Mouse (Mus musculus): ENCODE results near the gene Ccna1. TPM values are rescaled to one million over a fixed set of nuclear protein-coding genes. Genes with fewer than 3 reads are reported as not detected.

Gene Ccna1
- polyA plus RNA-seq, 1 experiment from 2014 or later: 1.9 TPM

DNA sequence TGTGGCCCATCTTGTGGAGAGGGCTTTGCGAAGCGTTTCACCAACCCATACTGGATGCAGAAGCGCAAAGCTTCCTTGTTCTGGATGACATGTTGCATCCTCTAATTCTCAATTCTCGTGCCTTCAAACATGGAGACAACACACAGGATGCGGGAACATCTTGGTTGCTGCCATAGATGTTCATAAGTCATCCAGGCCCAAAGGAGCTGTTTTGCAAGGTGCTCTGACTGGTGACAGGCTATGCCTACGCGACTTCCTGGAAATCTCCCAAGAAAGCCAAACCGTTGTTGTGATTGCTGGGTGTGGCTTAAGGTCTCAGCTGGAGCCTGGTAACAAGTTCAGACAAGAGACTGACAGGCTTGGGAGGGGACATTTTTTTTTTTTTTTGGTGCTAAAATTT lies 1.1 kb upstream of the Ccna1 start:
- no peaks in the 10 kb centered on the region for H3K9me3 ChIP-seq
- 62% methylated on average over 8 of the region's 8 CpGs for WGBS
- H3K36me3 ChIP-seq (replicated peaks): no peaks in the 10 kb centered on the region
- DNase-seq (ENCODE audit: low spot score): no peak
- H3K4me3 ChIP-seq: no peak overlapping the region
- H3K27ac ChIP-seq (replicated peaks): no peak overlapping the region
- H3K27me3 ChIP-seq (replicated peaks; ENCODE audit: low read depth, poor library complexity, severe bottlenecking): peaks cover 71% of the 10 kb centered on the region
- peaks cover 18% of the 10 kb centered on the region for H3K4me1 ChIP-seq

DNA sequence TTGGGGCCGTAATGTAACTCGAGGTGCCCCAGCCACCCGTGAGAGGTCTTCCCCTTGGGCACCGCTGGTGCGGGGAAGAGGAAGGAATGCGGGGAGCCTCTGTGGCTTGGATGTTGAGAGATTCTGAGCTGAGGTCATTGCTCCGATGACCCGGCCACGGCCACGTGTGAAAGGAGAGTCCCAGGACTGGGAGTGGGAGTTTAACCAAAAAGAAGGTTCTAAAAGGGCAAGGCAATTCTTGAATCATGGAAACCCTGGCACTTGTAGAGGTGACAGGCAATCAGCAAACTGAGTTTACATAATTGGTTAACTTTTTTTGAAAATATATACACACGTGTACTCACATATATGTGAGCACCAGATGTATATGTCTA lies 433 bp upstream of the Ccna1 start:
- peaks cover 71% of the 10 kb centered on the region for H3K27me3 ChIP-seq (replicated peaks; ENCODE audit: low read depth, poor library complexity, severe bottlenecking)
- peak overlapping the region; percentile 71 for H3K4me3 ChIP-seq
- H3K9me3 ChIP-seq: no peaks in the 10 kb centered on the region
- 8% methylated on average over 11 of the region's 11 CpGs for WGBS
- no peaks in the 10 kb centered on the region for H3K36me3 ChIP-seq (replicated peaks)
- peak overlapping the region; percentile 77 for H3K27ac ChIP-seq (replicated peaks)
- no peak for DNase-seq (ENCODE audit: low spot score)
- H3K4me1 ChIP-seq: peaks cover 18% of the 10 kb centered on the region

DNA sequence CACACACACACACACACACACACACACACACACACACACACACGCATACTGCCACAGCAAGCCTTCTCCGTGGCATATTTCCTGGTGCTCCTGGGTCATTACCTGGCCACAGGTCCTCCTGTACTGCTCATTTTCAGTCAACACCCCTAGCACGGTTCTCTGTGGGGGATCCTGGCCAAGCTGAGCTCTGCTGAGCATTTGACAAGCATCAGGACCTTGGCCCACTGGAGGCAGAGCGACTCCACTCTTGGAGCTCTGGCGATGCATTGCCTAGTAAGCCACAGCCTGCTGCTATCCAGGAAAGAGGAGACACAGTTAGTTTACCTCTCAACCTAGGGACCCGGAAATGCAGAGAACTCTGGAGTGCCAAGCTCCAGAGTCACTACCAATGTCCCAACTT lies 1.1 kb downstream of the Ccna1 start:
- Histone ChIP-seq H3K36me3 (replicated peaks) (no peaks in the 10 kb centered on the region), H3K4me1 (peaks cover 18% of the 10 kb centered on the region), H3K27ac (replicated peaks) (peak overlapping the region; percentile 77; the same call in 1 of the 2 replicates), H3K4me3 (peak overlapping the region; percentile 71), H3K27me3 (replicated peaks; ENCODE audit: low read depth, poor library complexity, severe bottlenecking) (peaks cover 71% of the 10 kb centered on the region), H3K9me3 (no peaks in the 10 kb centered on the region)
- WGBS: 44% methylated on average over 6 of the region's 6 CpGs
- DNase-seq (ENCODE audit: low spot score): no peak

DNA sequence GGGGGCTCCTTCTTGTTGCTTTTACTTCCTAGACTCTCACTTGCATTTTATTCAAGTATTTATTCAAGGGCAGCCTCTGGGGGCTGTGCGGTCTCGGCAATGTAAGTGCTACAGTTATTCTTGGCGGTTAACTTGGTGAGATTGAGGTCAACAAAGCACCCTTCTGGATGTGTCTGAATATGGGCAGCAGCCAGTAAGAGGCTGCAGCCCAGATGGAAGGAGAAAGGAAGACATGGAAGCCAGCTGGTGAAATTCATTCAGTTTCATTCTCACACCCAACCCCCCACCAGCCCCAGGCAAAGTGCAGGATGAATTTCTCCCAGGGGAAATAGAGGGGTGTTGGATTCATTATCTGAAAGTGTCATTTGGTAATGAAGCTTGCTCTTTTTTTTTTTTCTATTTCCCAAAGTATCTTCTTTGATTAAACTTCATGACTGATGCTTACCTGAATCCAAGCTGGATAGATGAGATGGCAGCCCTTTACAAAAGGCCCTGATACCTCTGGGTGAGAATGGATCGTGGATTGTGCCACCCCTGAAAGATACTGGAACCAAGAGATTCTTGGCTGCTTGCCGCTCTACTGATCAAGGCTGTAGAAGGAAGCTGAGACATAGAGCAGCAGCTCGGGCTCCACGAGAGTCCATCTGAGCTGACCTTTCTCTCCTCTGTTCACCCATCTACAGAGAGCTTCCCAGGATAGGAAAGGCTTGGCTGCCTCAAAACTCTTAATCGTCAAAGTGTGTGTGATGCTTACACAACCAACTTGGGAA lies 10.5 kb downstream of the Ccna1 start:
- WGBS: 78% methylated on average over 8 of the region's 8 CpGs
- DNase-seq (ENCODE audit: low spot score): no peak

DNA sequence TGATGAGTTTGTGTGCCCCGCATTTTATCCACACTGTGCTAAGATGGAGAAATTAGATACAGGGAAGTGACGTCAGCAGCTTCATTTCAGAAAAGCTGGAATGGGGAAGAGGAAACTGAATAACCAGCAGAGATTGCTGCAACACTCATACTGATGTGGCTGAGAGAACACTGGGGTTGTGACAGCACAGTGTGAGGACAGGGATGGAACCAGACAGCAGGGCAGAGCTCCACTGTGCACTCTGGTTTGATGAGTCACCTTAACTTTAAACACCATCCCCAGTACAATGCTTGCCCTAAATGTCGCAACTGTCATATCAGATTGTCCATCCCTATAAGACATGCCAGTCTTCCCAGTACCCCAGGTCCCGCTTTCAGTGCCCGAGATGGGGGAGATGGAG lies 17.7 kb downstream of the Ccna1 start:
- no peak overlapping the region for H3K27ac ChIP-seq (replicated peaks)
- WGBS: 91% methylated on average over 5 of the region's 5 CpGs
- H3K9me3 ChIP-seq: no peaks in the 10 kb centered on the region
- no peaks in the 10 kb centered on the region for H3K36me3 ChIP-seq (replicated peaks)
- no peak for DNase-seq (ENCODE audit: low spot score)
- H3K4me3 ChIP-seq: no peak overlapping the region
- no peaks in the 10 kb centered on the region; the same call in 1 of the 2 replicates for H3K4me1 ChIP-seq
- no peaks in the 10 kb centered on the region for H3K27me3 ChIP-seq (replicated peaks; ENCODE audit: low read depth, poor library complexity, severe bottlenecking)

More for the DNA sequence above, 10.5 kb downstream of the Ccna1 start:
- H3K27ac ChIP-seq (replicated peaks): no peak overlapping the region
- H3K4me1 ChIP-seq: peaks cover 3% of the 10 kb centered on the region; the same call in 1 of the 2 replicates
- H3K36me3 ChIP-seq (replicated peaks): no peaks in the 10 kb centered on the region
- H3K9me3 ChIP-seq: no peaks in the 10 kb centered on the region
- H3K4me3 ChIP-seq: no peak overlapping the region
- no peaks in the 10 kb centered on the region for H3K27me3 ChIP-seq (replicated peaks; ENCODE audit: low read depth, poor library complexity, severe bottlenecking)

DNA sequence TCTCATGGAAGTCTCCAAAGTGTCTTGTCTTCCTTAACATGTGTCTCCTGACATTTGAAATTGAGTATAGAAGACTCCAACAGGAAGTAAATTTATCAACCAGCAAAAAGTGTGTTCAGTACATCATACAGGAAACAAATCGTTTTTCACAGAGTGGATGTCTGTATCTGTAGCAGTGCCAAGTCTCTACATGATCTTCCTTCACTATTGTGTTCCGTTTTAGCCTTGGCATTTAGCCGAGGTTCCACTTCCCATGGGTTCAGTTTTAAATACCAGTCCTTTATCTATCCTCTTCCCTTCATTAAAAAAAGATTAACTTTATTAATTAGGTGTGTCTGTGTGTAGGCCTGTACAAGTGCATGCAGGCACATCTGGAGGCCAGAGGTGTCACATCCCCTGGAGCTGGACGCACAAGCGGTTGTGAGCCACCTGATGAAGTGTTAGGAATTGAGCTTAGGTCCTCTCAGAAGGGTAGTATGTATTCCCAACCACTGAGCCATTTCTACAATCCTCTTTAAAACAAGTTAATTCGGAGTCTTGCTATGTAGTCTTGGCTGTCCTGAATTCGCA lies 27.9 kb downstream of the Ccna1 start:
- 87% methylated on average over 7 of the region's 7 CpGs for WGBS
- Histone ChIP-seq H3K4me3 (no peak overlapping the region), H3K27me3 (replicated peaks; ENCODE audit: low read depth, poor library complexity, severe bottlenecking) (no peaks in the 10 kb centered on the region), H3K9me3 (no peaks in the 10 kb centered on the region), H3K36me3 (replicated peaks) (no peaks in the 10 kb centered on the region), H3K27ac (replicated peaks) (peak overlapping the region; percentile 44; the same call in 1 of the 2 replicates), H3K4me1 (peaks cover 13% of the 10 kb centered on the region)
- DNase-seq (ENCODE audit: low spot score): no peak

DNA sequence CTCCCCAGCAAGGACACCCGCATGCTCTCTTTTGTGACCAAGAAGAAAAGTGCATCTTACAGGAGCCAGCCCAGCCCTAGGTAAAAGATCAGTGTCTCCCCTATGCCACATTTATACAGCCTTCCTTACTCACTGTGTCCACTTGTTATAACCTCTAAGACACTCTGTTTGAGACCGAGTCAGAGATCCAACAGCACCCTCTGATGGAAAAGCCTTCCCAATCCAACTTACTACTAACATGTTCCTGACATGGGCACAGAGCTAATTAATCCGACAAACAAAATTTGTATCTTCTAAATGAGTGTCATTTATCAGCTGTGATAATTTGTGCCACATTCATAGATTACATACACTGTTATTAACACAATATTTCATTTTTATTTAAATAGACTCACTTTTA lies 29.8 kb downstream of the Ccna1 start:
- Histone ChIP-seq H3K4me3 (no peak overlapping the region), H3K4me1 (peaks cover 13% of the 10 kb centered on the region), H3K36me3 (replicated peaks) (no peaks in the 10 kb centered on the region), H3K9me3 (0 out of 2 replicates have a peak, but pooled peaks cover 2% of the 10 kb centered on the region), H3K27me3 (replicated peaks; ENCODE audit: low read depth, poor library complexity, severe bottlenecking) (no peaks in the 10 kb centered on the region), H3K27ac (replicated peaks) (no peak overlapping the region)
- no peak for DNase-seq (ENCODE audit: low spot score)
- 76% methylated on average over 3 of the region's 3 CpGs for WGBS

DNA sequence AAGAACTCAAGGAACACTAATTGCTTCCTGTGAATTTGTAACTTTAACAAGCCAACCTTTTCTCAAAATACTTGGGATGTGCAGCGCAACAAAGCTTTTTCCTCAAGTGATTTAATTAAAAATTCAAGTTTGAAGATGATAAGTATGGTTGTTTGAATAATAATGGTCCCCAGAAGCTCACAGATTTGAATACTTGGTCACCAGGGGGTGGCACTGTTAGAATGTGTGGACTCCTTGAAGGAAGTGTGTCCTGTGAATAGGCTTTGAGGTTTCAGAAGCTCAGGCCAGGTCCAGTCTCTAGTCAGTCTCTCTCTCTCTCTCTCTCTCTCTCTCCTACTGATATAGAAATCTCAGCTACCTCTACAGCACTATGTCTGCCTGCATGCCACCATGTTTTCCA lies 32.0 kb downstream of the Ccna1 start:
- no peak overlapping the region for H3K27ac ChIP-seq (replicated peaks)
- no peak for DNase-seq (ENCODE audit: low spot score)
- WGBS: 90% methylated on average over 1 of the region's 1 CpGs
- no peak overlapping the region for H3K4me3 ChIP-seq
- H3K36me3 ChIP-seq (replicated peaks): no peaks in the 10 kb centered on the region
- H3K4me1 ChIP-seq: peaks cover 12% of the 10 kb centered on the region
- no peaks in the 10 kb centered on the region for H3K27me3 ChIP-seq (replicated peaks; ENCODE audit: low read depth, poor library complexity, severe bottlenecking)
- H3K9me3 ChIP-seq: 0 out of 2 replicates have a peak, but pooled peaks cover 2% of the 10 kb centered on the region

DNA sequence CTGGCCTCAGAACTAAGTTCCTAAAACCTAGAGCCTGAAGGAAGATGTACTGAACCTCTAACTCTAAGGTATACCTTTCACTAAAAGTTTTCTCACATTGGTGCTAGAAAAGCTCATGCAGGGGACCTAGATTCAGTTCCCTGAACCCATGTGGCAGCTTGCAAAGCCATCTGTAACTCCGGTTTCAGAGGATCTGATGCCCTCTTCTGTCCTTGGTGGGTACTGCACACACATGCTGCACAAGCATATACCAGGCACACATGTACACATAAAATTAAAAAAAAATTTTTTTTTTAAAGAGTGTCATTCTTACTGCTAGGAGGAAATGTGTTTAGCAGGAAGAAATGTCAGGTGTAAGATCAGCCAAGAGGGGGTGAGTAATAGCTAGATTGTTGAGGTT lies 33.1 kb downstream of the Ccna1 start:
- Histone ChIP-seq H3K36me3 (replicated peaks) (no peaks in the 10 kb centered on the region), H3K4me3 (no peak overlapping the region), H3K27me3 (replicated peaks; ENCODE audit: low read depth, poor library complexity, severe bottlenecking) (no peaks in the 10 kb centered on the region), H3K4me1 (peaks cover 8% of the 10 kb centered on the region), H3K27ac (replicated peaks) (no peak overlapping the region), H3K9me3 (0 out of 2 replicates have a peak, but pooled peaks cover 2% of the 10 kb centered on the region)
- DNase-seq (ENCODE audit: low spot score): no peak
- 86% methylated on average over 1 of the region's 1 CpGs for WGBS

DNA sequence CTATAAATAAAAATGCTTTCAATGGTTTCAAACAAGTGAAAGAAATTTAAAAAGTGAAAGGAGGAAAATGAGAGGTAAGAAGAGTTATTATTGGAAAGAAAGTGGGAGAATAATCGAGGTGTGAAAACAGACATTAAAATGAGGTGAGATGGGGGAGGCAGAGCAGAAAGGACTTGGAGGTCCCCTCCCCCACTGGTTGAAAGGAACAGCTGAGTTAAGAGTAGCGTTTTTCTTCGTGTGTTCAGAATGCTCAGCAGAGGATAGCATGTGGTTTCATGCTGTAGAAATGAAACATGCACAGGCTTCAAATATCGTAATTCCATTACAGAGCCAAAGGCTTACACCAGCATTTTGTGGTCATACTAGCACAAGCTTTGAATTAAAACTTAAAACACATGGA lies 42.8 kb downstream of the Ccna1 start:
- H3K4me3 ChIP-seq: no peak overlapping the region
- H3K36me3 ChIP-seq (replicated peaks): no peaks in the 10 kb centered on the region
- no peak for DNase-seq (ENCODE audit: low spot score)
- 0 out of 2 replicates have a peak, but pooled peaks cover 5% of the 10 kb centered on the region for H3K4me1 ChIP-seq
- 73% methylated on average over 4 of the region's 4 CpGs for WGBS
- no peaks in the 10 kb centered on the region for H3K27me3 ChIP-seq (replicated peaks; ENCODE audit: low read depth, poor library complexity, severe bottlenecking)
- H3K9me3 ChIP-seq: no peaks in the 10 kb centered on the region
- no peak overlapping the region for H3K27ac ChIP-seq (replicated peaks)

DNA sequence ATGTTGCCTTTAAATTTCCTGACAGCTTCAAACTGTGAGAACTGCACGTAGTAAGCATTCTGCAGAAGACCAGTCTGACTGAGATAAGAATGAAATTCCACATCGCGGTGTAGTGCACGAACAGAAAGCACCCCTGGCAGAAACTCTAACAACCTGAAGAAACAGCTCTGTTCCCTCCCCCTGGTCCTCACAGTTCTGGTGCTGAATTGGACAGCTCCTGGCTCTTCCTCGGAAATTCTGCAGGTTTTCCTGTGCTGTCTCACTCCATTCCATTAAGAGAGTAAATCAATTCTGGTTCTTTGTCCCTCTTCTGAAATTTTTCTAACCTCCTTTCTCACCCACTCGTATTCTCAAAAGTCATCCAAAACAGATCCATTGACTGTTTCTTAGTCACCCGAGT lies 43.6 kb downstream of the Ccna1 start:
- DNase-seq (ENCODE audit: low spot score): peak; percentile 57
- WGBS: 31% methylated on average over 7 of the region's 7 CpGs
- H3K9me3 ChIP-seq: no peaks in the 10 kb centered on the region

DNA sequence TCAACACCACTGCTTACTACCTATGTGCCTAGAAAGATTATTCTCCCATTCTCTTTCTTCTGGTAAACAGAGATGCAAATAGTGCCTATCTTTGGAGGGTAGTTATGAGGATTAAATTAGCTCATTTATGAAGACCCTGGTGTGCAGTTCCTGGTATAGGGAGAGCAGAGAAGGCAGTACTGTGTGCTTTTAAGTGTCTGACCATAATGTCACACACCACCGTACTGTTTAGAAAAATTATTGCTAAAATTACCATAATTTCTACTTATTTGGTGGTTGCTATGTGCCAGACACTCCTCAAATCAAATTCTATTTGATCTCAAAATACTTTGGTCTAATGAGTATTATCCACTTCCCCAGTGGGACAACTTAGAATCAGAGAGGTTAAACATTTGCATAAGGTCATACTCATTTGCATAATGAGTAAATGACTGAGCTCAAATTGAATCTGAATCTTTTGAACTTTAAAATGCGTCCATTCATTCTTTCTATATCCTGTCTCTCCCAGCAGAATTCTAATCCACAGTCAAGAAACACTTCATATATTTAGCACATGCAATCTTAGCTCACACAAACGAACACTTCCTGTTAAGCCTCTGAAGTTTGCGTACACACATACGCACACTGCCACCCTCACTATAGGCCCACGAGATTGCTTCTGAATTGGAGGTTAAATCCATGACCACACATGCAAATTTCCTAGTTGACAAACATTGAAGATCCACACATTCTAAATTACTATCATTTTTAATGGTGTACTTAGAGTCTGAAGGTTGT lies 46.1 kb downstream of the Ccna1 start:
- WGBS: 79% methylated on average over 6 of the region's 6 CpGs
- DNase-seq (ENCODE audit: low spot score): no peak
- no peaks in the 10 kb centered on the region for H3K27me3 ChIP-seq (replicated peaks; ENCODE audit: low read depth, poor library complexity, severe bottlenecking)
- H3K4me3 ChIP-seq: no peak overlapping the region
- H3K27ac ChIP-seq (replicated peaks): no peak overlapping the region
- no peaks in the 10 kb centered on the region for H3K36me3 ChIP-seq (replicated peaks)
- H3K9me3 ChIP-seq: no peaks in the 10 kb centered on the region
- H3K4me1 ChIP-seq: 0 out of 2 replicates have a peak, but pooled peaks cover under 1% of the 10 kb centered on the region

More for the DNA sequence above, 43.6 kb downstream of the Ccna1 start:
- H3K4me3 ChIP-seq: no peak overlapping the region
- no peak overlapping the region for H3K27ac ChIP-seq (replicated peaks)
- no peaks in the 10 kb centered on the region for H3K27me3 ChIP-seq (replicated peaks; ENCODE audit: low read depth, poor library complexity, severe bottlenecking)
- 0 out of 2 replicates have a peak, but pooled peaks cover 5% of the 10 kb centered on the region for H3K4me1 ChIP-seq
- no peaks in the 10 kb centered on the region for H3K36me3 ChIP-seq (replicated peaks)

Data from embryonic facial prominence, embryonic 10.5 days (tissue).